Mouse (Mus musculus): ENCODE data around the gene Kctd13. TPM values are rescaled to one million over a fixed set of nuclear protein-coding genes. Genes with fewer than 3 reads are reported as not detected.

Kctd13 gene
- polyA plus RNA-seq, 1 experiment from 2014 or later: 13.3 TPM

GRCm38 (mm10) chr7:126950647-126951615 lies 22.3 kb downstream of the Kctd13 start:
- H3K9ac ChIP-seq (ENCODE audit: low read length): no peak overlapping the region
- H3K4me3 ChIP-seq (ENCODE audit: low read length): no peak overlapping the region; the same call in 1 of the 2 replicates
- WGBS: 6% methylated on average over 26 of the region's 26 CpGs
- no peaks in the 10 kb centered on the region for H3K36me3 ChIP-seq (ENCODE audit: control insufficient read depth, insufficient read depth)
- peaks cover 29% of the 10 kb centered on the region for H3K27me3 ChIP-seq (ENCODE audit: control insufficient read depth, insufficient read depth, low read length)
- no peaks in the 10 kb centered on the region for H3K9me3 ChIP-seq (replicated peaks; ENCODE audit: control insufficient read depth, low read length)
- peak overlapping the region; percentile 78 for H3K4me2 ChIP-seq (ENCODE audit: low read depth, low read length)
- H3K4me1 ChIP-seq (ENCODE audit: control insufficient read depth, insufficient read depth, low read length): peaks cover 4% of the 10 kb centered on the region; the same call in 1 of the 2 replicates
- ATAC-seq (replicated peaks; ENCODE audit: extremely low read depth, insufficient read depth, low FRiP score): no peak
- no peak overlapping the region for H3K27ac ChIP-seq (ENCODE audit: low read length)

GRCm38 (mm10) chr7:126951741-126952140 lies 23.1 kb downstream of the Kctd13 start:
- Histone ChIP-seq H3K9ac (ENCODE audit: low read length) (no peak overlapping the region), H3K27me3 (ENCODE audit: control insufficient read depth, insufficient read depth, low read length) (peaks cover 29% of the 10 kb centered on the region), H3K27ac (ENCODE audit: low read length) (no peak overlapping the region), H3K4me1 (ENCODE audit: control insufficient read depth, insufficient read depth, low read length) (peaks cover 4% of the 10 kb centered on the region; the same call in 1 of the 2 replicates), H3K4me3 (ENCODE audit: low read length) (no peak overlapping the region), H3K9me3 (replicated peaks; ENCODE audit: control insufficient read depth, low read length) (no peaks in the 10 kb centered on the region), H3K36me3 (ENCODE audit: control insufficient read depth, insufficient read depth) (no peaks in the 10 kb centered on the region), H3K4me2 (ENCODE audit: low read depth, low read length) (no peak overlapping the region)
- 9% methylated on average over 4 of the region's 4 CpGs for WGBS
- ATAC-seq (replicated peaks; ENCODE audit: extremely low read depth, insufficient read depth, low FRiP score): no peak

- Histone ChIP-seq H3K27me3 (ENCODE audit: control insufficient read depth, insufficient read depth, low read length) (peaks cover 29% of the 10 kb centered on the region), H3K9me3 (replicated peaks; ENCODE audit: control insufficient read depth, low read length) (no peaks in the 10 kb centered on the region), H3K36me3 (ENCODE audit: control insufficient read depth, insufficient read depth) (no peaks in the 10 kb centered on the region), H3K27ac (ENCODE audit: low read length) (no peak overlapping the region), H3K4me3 (ENCODE audit: low read length) (no peak overlapping the region), H3K4me1 (ENCODE audit: control insufficient read depth, insufficient read depth, low read length) (peaks cover 4% of the 10 kb centered on the region; the same call in 1 of the 2 replicates), H3K4me2 (ENCODE audit: low read depth, low read length) (no peak overlapping the region), H3K9ac (ENCODE audit: low read length) (no peak overlapping the region)
- 0% methylated on average over 8 of the region's 8 CpGs for WGBS
- ATAC-seq (replicated peaks; ENCODE audit: extremely low read depth, insufficient read depth, low FRiP score): no peak
These were observed 24.0 kb downstream of the Kctd13 start for GRCm38 (mm10) chr7:126952646-126953045.

GRCm38 (mm10) chr7:126955125-126955524 lies 26.4 kb downstream of the Kctd13 start:
- no peak for ATAC-seq (replicated peaks; ENCODE audit: extremely low read depth, insufficient read depth, low FRiP score)
- Histone ChIP-seq H3K27ac (ENCODE audit: low read length) (no peak overlapping the region), H3K4me2 (ENCODE audit: low read depth, low read length) (no peak overlapping the region), H3K9me3 (replicated peaks; ENCODE audit: control insufficient read depth, low read length) (no peaks in the 10 kb centered on the region), H3K4me1 (ENCODE audit: control insufficient read depth, insufficient read depth, low read length) (no peaks in the 10 kb centered on the region), H3K36me3 (ENCODE audit: control insufficient read depth, insufficient read depth) (no peaks in the 10 kb centered on the region), H3K27me3 (ENCODE audit: control insufficient read depth, insufficient read depth, low read length) (peaks cover 27% of the 10 kb centered on the region), H3K4me3 (ENCODE audit: low read length) (no peak overlapping the region), H3K9ac (ENCODE audit: low read length) (no peak overlapping the region)
- WGBS: 56% methylated on average over 3 of the region's 3 CpGs

GRCm38 (mm10) chr7:126959780-126960179 lies 31.1 kb downstream of the Kctd13 start:
- Histone ChIP-seq H3K36me3 (ENCODE audit: control insufficient read depth, insufficient read depth) (no peaks in the 10 kb centered on the region), H3K27me3 (ENCODE audit: control insufficient read depth, insufficient read depth, low read length) (peaks cover 12% of the 10 kb centered on the region), H3K9ac (ENCODE audit: low read length) (no peak overlapping the region), H3K4me2 (ENCODE audit: low read depth, low read length) (no peak overlapping the region), H3K9me3 (replicated peaks; ENCODE audit: control insufficient read depth, low read length) (no peaks in the 10 kb centered on the region), H3K4me3 (ENCODE audit: low read length) (no peak overlapping the region), H3K27ac (ENCODE audit: low read length) (no peak overlapping the region), H3K4me1 (ENCODE audit: control insufficient read depth, insufficient read depth, low read length) (no peaks in the 10 kb centered on the region)
- no peak for ATAC-seq (replicated peaks; ENCODE audit: extremely low read depth, insufficient read depth, low FRiP score)
- 49% methylated on average over 9 of the region's 9 CpGs for WGBS

- no peak overlapping the region for H3K27ac ChIP-seq (ENCODE audit: low read length)
- H3K4me1 ChIP-seq (ENCODE audit: control insufficient read depth, insufficient read depth, low read length): no peaks in the 10 kb centered on the region
- no peak overlapping the region for H3K9ac ChIP-seq (ENCODE audit: low read length)
- no peak overlapping the region for H3K4me2 ChIP-seq (ENCODE audit: low read depth, low read length)
- ATAC-seq (replicated peaks; ENCODE audit: extremely low read depth, insufficient read depth, low FRiP score): no peak
- peaks cover 12% of the 10 kb centered on the region for H3K27me3 ChIP-seq (ENCODE audit: control insufficient read depth, insufficient read depth, low read length)
- H3K4me3 ChIP-seq (ENCODE audit: low read length): no peak overlapping the region
- H3K9me3 ChIP-seq (replicated peaks; ENCODE audit: control insufficient read depth, low read length): no peaks in the 10 kb centered on the region
- H3K36me3 ChIP-seq (ENCODE audit: control insufficient read depth, insufficient read depth): no peaks in the 10 kb centered on the region
- WGBS: 78% methylated on average over 5 of the region's 5 CpGs
These were observed 32.4 kb downstream of the Kctd13 start for GRCm38 (mm10) chr7:126961095-126961494.

GRCm38 (mm10) chr7:126961965-126962364 lies 33.3 kb downstream of the Kctd13 start:
- no peak overlapping the region for H3K27ac ChIP-seq (ENCODE audit: low read length)
- WGBS: 89% methylated on average over 4 of the region's 4 CpGs
- H3K9ac ChIP-seq (ENCODE audit: low read length): no peak overlapping the region
- H3K9me3 ChIP-seq (replicated peaks; ENCODE audit: control insufficient read depth, low read length): no peaks in the 10 kb centered on the region
- H3K4me1 ChIP-seq (ENCODE audit: control insufficient read depth, insufficient read depth, low read length): no peaks in the 10 kb centered on the region
- H3K4me3 ChIP-seq (ENCODE audit: low read length): no peak overlapping the region
- ATAC-seq (replicated peaks; ENCODE audit: extremely low read depth, insufficient read depth, low FRiP score): no peak
- H3K36me3 ChIP-seq (ENCODE audit: control insufficient read depth, insufficient read depth): no peaks in the 10 kb centered on the region
- no peak overlapping the region for H3K4me2 ChIP-seq (ENCODE audit: low read depth, low read length)
- H3K27me3 ChIP-seq (ENCODE audit: control insufficient read depth, insufficient read depth, low read length): peaks cover 12% of the 10 kb centered on the region

GRCm38 (mm10) chr7:126963548-126964286 lies 35.0 kb downstream of the Kctd13 start:
- H3K9me3 ChIP-seq (replicated peaks; ENCODE audit: control insufficient read depth, low read length): no peaks in the 10 kb centered on the region
- WGBS: 32% methylated on average over 19 of the region's 19 CpGs
- no peak for ATAC-seq (replicated peaks; ENCODE audit: extremely low read depth, insufficient read depth, low FRiP score)

GRCm38 (mm10) chr7:126965568-126965967 lies 36.9 kb downstream of the Kctd13 start:
- Histone ChIP-seq H3K36me3 (ENCODE audit: control insufficient read depth, insufficient read depth) (no peaks in the 10 kb centered on the region), H3K9me3 (replicated peaks; ENCODE audit: control insufficient read depth, low read length) (no peaks in the 10 kb centered on the region)

More at GRCm38 (mm10) chr7:126963548-126964286, 35.0 kb downstream of the Kctd13 start:
- peaks cover 12% of the 10 kb centered on the region for H3K27me3 ChIP-seq (ENCODE audit: control insufficient read depth, insufficient read depth, low read length)
- no peak overlapping the region for H3K4me3 ChIP-seq (ENCODE audit: low read length)
- H3K4me2 ChIP-seq (ENCODE audit: low read depth, low read length): no peak overlapping the region
- no peaks in the 10 kb centered on the region for H3K4me1 ChIP-seq (ENCODE audit: control insufficient read depth, insufficient read depth, low read length)
- H3K36me3 ChIP-seq (ENCODE audit: control insufficient read depth, insufficient read depth): no peaks in the 10 kb centered on the region
- H3K27ac ChIP-seq (ENCODE audit: low read length): no peak overlapping the region
- no peak overlapping the region for H3K9ac ChIP-seq (ENCODE audit: low read length)

More at GRCm38 (mm10) chr7:126965568-126965967, 36.9 kb downstream of the Kctd13 start:
- Histone ChIP-seq H3K4me3 (ENCODE audit: low read length) (no peak overlapping the region), H3K27ac (ENCODE audit: low read length) (no peak overlapping the region), H3K4me1 (ENCODE audit: control insufficient read depth, insufficient read depth, low read length) (no peaks in the 10 kb centered on the region), H3K4me2 (ENCODE audit: low read depth, low read length) (no peak overlapping the region), H3K27me3 (ENCODE audit: control insufficient read depth, insufficient read depth, low read length) (peaks cover 12% of the 10 kb centered on the region), H3K9ac (ENCODE audit: low read length) (no peak overlapping the region)
- 40% methylated on average over 3 of the region's 3 CpGs for WGBS
- ATAC-seq (replicated peaks; ENCODE audit: extremely low read depth, insufficient read depth, low FRiP score): no peak

All from heart, embryonic 16.5 days (tissue).